Mouse (Mus musculus): ENCODE data around the gene Arl5a.

GRCm38 (mm10) chr2:52378848-52379261, 45.8 kb downstream of the Arl5a start:
- TF ChIP-seq CTCF (IDR thresholded peaks at IDR 0.05; ENCODE audit: control insufficient read depth, insufficient read depth, insufficient read length) = no peak
- no peak for TF ChIP-seq MAX (IDR thresholded peaks at IDR 0.05)

Data from C2C12 (cell line).